Mouse (Mus musculus): ENCODE measurements around the gene Tdp1.

Tdp1 gene

DNA sequence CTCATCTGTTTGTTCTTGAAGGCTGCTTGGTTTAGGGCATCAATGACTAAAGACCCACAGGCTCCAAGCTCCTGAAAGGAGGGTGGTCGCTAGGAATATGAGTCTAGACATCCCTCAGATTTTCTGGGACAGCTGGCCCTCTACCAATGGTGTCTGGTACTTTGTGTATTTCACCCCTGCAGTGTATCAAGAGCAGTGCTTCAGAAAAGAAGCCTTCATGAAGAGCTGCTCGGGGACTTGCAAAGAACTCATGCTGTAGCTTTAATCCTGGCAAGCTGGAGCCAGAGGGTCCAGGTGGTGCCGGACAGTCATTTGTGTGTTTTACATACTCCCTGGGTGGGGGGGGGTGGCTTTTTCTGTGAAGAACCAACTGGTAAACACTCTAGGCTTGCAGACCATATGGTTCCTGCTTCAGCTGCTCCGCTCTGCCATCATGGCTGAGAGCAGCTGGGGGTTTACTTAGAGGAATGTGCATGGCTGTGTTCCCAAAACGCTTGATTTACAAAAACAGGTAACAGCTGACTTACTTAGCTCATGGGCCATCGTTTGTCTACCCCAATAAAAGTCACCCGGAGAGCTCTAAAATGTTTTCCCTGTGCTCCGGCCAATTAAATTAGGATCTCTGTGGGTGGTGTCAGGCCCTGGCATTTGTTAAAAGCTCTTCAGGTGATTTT is 118.7 kb downstream of the Tdp1 start:
- DNase-seq: peak; percentile 83

Data from heart, adult 11 months (tissue).